Mouse (Mus musculus): ENCODE measurements around the gene Trim5. TPM values are rescaled to one million over a fixed set of nuclear protein-coding genes. Genes with fewer than 3 reads are reported as not detected.

Trim5 gene
- total RNA-seq (2023) = 10 to 100 TPM; 30.7 to 37.6 TPM

DNA sequence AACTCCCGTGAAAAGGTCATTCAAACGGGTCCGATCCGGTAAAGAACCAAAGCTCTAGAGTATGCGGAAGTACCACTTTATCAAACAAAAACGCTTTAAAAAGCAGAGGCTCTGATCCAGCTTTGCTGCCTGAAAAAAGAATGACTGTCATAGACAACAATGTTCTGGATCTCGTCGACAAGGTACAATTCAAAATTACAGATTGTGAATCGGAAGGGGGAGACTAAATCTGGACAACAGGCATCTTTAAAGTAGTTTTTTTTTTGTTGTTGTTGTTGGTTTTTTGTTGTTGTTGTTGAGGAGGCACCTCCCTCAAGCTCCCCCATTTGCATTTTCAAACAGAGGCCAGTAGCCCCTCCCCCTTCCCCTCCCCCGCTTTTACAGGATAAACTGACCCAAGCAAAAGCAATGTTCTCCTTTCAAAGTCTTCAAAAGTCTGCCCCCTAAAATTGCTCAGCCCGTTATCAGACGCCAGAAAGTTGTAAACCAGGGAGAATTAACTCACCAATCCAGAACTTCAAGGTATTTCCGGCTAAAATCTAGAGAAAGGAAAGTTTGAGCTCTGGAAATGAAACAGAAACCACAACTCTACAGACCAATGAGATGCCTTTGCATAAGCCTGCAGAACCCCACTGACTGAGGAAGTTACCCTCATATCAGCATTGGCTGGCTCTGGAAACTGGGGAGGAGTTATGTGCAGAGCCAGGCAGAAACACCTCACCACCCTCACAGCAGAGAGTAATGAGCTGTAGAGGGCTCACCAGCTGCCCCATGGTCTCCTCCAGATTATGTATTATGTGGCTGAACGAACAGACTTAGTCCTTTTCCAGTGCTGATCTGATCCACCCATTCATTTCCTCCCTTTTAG, at the start of gene Trim5:
TSS of gene Trim5 (minus strand) at position 519 of the 868 bp plus-strand sequence.

DNA sequence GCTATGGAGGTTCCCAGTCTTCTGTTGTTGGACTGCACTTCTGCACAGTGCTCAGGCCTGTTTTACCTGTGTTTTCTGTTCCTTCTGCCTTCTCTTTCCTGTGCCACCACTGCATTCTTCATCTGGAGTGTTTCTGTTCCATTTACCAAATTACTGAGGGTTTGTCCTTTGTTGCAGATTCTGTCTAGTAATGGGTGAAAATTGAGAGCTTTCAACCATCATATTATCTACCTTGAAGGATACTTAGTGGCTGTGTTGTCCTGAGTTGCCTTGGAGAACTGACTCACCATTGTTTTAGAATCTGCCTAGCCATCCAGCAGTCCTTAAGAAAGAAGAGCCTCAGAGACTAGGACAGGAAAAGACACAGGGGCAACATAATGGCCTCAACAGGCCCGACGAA, 41.3 kb upstream of the Trim5 start, which contains the start of gene Trim34b:
TSS of gene Trim34b (plus strand) at position 301 of the 400 bp plus-strand sequence.

DNA sequence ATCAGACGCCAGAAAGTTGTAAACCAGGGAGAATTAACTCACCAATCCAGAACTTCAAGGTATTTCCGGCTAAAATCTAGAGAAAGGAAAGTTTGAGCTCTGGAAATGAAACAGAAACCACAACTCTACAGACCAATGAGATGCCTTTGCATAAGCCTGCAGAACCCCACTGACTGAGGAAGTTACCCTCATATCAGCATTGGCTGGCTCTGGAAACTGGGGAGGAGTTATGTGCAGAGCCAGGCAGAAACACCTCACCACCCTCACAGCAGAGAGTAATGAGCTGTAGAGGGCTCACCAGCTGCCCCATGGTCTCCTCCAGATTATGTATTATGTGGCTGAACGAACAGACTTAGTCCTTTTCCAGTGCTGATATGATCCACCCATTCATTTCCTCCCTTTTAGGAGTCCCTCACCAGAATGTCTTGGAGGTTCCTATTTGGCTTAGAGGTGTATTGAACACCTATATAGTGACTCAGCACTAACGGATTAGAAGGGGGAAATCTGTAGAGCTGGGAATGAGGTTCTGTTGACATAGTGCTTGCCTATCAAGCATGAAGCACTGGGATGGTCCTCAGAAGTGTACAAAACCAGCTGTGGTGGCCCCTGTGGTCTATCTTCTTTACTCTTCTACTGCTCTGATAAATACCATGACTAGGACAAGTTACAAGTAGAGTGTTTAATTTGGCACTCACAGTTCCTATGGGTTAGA, 27.6 kb upstream of the Trim5 start, which contains the start of gene Trim12a:
TSS of gene Trim12a (minus strand) at position 98 of the 712 bp plus-strand sequence.

DNA sequence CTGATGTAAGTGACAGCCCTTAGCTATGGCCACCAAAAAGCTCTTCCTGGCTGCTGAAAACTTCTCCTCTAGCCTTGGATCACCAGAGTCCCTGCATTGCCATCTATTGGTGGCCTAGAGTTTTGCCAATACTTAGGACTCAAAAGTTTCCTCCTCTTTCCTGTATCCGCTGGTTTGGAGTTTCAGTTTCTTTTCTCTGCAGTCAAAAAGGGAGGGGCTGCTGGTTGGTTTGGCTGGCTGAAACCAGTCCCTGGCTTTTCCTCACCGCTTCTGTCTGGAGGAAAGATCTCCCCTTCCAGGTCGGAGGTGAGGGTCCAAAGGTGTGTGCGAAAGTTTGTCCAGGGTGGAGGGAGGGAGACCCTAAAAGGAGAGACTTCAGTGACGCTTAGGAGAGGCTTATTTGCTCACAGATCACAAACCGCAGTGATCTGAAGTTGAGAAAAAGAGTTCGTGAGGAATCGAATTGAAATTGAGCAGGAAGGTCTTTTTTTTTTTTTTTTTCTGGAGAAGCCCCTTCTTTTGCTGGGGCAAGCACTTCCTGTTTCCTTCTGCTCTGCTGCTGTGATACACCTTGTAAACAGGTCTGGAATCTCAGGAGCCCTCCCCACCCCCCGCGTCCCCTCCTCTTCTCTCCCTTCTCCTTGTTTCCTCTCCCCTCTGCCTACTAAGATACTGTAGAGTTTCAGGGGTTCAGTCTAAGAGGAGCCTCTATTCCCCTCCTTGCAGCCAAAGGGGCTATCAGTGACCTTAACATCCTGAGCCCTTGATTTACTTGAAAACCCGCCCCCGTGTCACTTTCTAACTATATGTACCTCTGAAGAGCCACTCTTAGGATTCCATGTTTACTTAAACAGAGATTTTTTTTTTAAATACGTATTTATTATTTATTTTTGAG, 43.4 kb downstream of the Trim5 start, which contains the start of gene Trim34a:
TSS of gene Trim34a (plus strand) at position 171 of the 895 bp plus-strand sequence.

DNA sequence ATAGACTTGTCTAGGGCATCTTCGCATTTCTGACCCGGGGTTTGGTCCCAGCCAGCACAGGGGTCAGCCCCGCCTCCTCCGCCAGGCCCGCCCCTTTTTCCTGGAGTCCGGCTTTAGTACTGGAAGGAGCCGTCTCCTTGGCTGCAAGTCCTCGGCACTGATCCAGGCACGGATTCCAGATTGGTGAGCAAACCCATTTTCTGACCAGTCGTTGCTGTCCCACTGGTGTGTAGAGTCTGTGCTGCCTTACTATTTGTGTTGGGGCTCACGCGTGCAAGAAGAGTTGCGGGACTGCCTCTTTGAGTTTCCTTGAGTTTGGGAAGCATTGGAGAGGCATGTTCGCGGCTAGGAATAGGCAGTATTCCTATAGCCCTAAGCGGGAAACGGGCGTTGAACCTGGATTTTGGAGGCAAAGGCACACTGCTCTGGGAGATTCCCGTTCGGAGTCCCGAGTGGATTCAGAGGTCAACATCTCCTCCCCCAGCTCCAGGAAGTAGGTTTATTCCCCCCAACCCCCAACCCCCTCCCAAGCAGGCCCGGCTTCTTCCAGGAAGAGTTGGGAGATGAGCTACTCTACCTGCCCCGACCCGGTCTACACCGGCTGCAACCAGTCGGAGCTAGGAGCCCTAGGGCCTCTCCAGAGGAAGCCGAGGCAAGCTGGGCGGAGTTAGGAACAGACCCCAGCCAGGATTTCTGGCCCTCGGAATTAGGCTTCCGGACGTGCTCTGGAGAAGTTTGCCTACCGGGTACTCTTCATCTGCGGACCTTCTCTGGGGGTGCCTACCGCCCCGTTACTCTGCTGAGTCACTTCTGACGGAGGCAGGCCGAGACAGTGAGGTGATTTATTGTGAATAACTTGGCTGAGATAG, 69.0 kb downstream of the Trim5 start, which contains the start of gene Trim6:
TSS of gene Trim6 (plus strand) at position 93 of the 869 bp plus-strand sequence.

Other genes with a start within 250 kb of the Trim5 start
- gene Olfr642, start 235.4 kb downstream of the Trim5 start, total RNA-seq (2023) = not detected
- not detected for gene 4930516K23Rik, start 226.6 kb downstream of the Trim5 start, total RNA-seq (2023)
- gene Olfr644, start 216.2 kb downstream of the Trim5 start, total RNA-seq (2023) = not detected
- gene Olfr645, start 202.6 kb downstream of the Trim5 start, total RNA-seq (2023) = not detected
- gene Olfr646, start 183.2 kb downstream of the Trim5 start, total RNA-seq (2023) = not detected
- not detected for gene Ubqln5, start 158.3 kb downstream of the Trim5 start, total RNA-seq (2023)
- gene Olfr643, start 150.7 kb downstream of the Trim5 start, total RNA-seq (2023) = not detected
- gene Ubqln3, start 144.8 kb downstream of the Trim5 start, total RNA-seq (2023) = not detected
- gene Ubqlnl, start 137.5 kb downstream of the Trim5 start, total RNA-seq (2023) = not detected
- gene Olfm5, start 123.3 kb downstream of the Trim5 start, total RNA-seq (2023) = not detected
- not detected for gene Olfr648, start 104.7 kb downstream of the Trim5 start, total RNA-seq (2023)
- gene Olfr649, start 92.1 kb downstream of the Trim5 start, total RNA-seq (2023) = not detected
- gene Trim6, start 69.3 kb downstream of the Trim5 start, total RNA-seq (2023) = under 1 TPM; 0.39 to 0.70 TPM
- gene Trim34a, start 43.6 kb downstream of the Trim5 start, total RNA-seq (2023) = 10 to 100 TPM; 67.2 to 84.3 TPM
- 100 to 1,000 TPM; 121 to 151 TPM for gene Trim12a, start 27.4 kb upstream of the Trim5 start, total RNA-seq (2023)
- 1 to 10 TPM; 3.5 to 4.3 TPM for gene Trim34b, start 41.4 kb upstream of the Trim5 start, total RNA-seq (2023)
- gene Trim12c, start 65.3 kb upstream of the Trim5 start, total RNA-seq (2023) = 10 to 100 TPM; 52.0 to 65.2 TPM
- gene Trim30b, start 81.8 kb upstream of the Trim5 start, total RNA-seq (2023) = 10 to 100 TPM; 27.6 to 36.8 TPM
- gene Trim30c, start 112.7 kb upstream of the Trim5 start, total RNA-seq (2023) = 1 to 10 TPM; 4.2 to 7.4 TPM
- 100 to 1,000 TPM in 1 of 2 experiments, 10 to 100 TPM in 1; 79.4 to 109 TPM for gene Trim30a, start 177.1 kb upstream of the Trim5 start, total RNA-seq (2023)
- gene Trim30d, start 219.8 kb upstream of the Trim5 start, total RNA-seq (2023) = 10 to 100 TPM; 16.1 to 30.2 TPM

Data from B cell, adult 67 days (primary cell).